Mouse (Mus musculus): ENCODE data around the gene Dst.

Gene Dst

GRCm38 (mm10) chr1:34246642-34246987 is 338.6 kb downstream of the Dst start:
- no peak for DNase-seq

- no peak for DNase-seq
These were observed 343.1 kb downstream of the Dst start for GRCm38 (mm10) chr1:34251137-34251536.

DNA sequence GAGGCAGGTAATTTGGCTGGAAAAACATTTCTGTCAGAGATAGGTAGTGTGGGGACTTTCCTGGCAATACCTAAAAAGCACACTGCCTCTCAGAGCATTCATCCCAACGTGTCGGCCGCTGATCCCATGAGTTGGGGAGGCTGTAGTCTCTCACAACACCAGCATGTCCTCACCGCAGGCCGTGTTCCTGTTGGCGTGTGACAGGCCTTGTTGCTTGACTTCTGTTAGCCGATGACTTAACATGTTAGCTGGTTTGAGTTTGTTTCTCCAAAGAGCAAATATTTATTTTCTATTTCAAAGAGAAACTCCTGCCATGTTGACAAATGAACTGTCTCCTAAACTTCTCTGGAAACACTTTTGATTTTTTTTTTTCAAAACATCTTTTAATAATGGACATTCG is 344.2 kb downstream of the Dst start:
- DNase-seq: no peak

GRCm38 (mm10) chr1:34253876-34254275 is 345.9 kb downstream of the Dst start:
- no peak for DNase-seq

DNA sequence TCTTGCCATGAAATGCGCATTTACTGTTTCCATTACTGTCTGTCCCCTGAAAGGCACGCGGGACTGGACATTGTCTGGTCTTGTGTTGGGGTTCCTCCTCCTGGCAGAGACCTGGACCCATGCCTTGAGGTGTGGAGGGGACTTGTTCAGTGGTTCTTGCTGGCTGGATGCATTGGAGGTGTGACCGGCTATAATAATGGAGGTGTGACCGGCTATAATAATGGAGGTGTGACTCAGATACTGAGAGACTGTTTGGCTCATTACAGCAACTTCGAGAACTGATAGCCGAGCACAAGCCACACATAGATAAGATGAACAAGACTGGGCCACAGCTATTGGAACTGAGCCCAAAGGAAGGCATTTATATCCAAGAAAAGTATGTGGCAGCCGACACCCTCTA is 351.9 kb downstream of the Dst start:
- no peak for DNase-seq

- DNase-seq: no peak
These were observed 353.0 kb downstream of the Dst start for GRCm38 (mm10) chr1:34261011-34261410.

DNA sequence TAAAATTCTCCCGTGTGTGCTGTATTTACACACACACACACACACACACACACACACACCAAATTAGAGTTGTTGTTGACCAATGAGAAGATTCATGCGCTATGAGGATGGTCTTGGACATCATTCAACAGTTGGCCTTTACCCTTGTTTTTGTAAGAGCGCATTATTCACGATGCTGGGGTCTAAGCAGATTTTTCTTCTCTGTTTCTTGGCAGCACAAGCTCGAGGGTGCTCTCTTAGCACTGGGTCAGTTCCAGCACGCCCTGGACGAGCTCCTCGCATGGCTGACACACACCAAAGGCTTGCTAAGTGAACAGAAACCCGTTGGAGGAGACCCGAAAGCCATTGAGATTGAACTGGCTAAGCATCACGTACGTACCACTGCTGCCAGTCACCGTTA is 360.5 kb downstream of the Dst start:
- no peak for DNase-seq

DNA sequence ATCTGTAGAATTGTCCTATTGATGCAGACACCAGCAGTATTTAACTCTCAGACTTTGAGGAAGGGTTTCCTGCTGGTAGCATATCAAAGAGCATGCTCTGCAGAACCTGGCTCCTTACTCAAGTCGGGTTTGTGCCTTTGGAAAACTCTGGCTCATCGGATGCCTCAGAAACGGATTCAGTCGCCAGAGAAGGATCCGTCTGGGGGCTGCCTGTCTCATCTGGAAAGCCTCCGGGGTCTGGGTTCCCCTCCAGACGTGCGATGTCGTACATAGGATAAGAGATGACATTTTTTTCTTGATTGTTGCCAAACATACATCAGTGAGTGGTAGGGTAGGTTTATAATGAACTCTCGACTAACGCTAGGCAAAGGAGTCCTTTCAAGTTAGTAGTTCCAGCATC is 361.6 kb downstream of the Dst start:
- no peak for DNase-seq

DNA sequence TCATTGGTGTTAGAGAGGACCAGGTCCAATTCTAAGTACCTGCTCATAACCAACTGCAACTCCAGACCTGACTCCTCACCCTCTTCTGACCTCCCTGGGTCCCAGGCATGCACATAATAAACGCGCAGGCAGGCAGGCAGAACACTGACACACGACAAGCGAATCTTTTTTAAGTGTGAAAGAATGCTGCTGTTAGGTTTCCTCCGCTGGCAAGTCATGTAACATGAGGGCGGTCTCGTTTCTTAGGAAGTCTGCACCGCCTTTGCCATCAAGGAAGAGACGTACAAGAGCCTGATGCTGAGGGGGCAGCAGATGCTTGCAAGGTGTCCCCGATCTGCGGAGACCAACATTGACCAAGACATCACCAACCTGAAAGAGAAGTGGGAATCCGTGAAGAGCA is 365.9 kb downstream of the Dst start:
- no peak for DNase-seq

GRCm38 (mm10) chr1:34275787-34276186 is 367.8 kb downstream of the Dst start:
- DNase-seq: no peak

DNA sequence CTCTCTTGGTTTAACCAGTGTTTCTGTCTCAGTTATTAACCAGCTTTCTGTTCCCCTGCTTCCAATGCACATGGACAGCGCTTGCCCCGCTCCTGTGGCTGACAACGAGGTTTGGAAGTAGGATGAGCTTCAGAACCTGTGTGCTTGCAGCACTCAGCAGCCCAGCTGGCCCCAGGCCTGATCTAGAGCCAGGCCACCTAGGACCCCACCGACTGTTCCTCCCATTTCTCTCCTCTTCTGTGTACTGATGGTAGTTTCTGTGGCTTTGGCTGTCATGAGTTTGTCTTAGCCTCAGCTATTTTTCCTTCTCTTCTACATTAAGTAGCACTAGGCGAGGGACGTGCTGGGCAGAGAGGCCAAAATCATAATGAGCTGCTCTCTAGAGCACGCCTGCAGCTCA is 368.7 kb downstream of the Dst start:
- no peak for DNase-seq

- peak; percentile 41 for DNase-seq
These were observed 369.2 kb downstream of the Dst start for GRCm38 (mm10) chr1:34277259-34277658.

DNA sequence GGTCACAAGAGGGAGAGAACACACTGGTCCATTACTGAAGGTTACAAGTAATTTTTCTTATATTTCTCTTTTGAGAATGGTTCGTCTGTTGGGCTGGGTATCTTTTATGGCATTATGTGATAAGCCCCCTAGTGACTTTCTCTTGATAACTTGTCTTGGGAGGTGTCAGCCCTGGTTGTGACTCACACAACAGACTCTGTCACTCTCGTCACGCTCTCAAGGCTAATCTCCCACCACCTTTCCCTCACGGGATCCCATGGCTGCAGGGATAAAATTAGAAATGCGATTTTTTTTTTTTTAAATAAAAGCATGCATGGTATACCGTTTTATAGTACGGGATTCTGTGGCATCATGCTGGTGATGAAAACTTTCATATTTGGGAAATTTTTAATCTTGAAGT is 375.5 kb downstream of the Dst start:
- no peak for DNase-seq

- no peak for DNase-seq
These were observed 377.0 kb downstream of the Dst start for GRCm38 (mm10) chr1:34284979-34285378.

- DNase-seq: no peak
These were observed 379.7 kb downstream of the Dst start for GRCm38 (mm10) chr1:34287731-34288130.

DNA sequence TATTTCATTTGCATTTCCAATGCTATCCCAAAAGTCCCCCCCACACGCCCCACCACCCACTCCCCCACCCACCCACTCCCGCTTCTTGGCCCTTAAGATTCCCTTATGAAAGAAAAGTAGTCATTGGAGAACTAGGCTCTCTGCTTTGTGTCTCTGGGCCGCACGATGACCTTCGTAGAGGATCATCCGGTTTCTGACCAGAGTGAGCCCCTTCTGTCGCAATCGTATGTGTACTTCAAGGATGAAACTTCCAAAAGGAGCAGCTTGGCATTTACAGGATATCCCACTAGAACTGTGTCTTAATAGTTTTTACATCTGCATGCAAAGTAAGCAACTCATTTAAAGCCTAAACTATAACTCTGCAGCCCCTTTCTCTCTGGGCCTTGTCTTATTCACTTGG is 380.2 kb downstream of the Dst start:
- DNase-seq: no peak

- DNase-seq: no peak
These were observed 380.9 kb downstream of the Dst start for GRCm38 (mm10) chr1:34288721-34289471.

DNA sequence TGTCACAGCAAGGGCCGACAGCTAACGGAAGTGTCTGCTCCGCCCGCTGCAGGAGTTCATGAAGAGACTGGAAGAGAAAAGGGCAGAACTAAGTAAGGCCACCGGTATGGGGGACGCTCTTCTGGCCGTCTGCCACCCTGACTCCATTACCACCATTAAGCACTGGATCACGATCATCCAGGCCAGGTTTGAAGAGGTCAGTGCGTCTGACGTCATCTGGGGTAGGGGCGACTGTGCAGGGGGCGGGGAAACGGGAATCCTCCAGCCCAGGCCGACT is 381.4 kb downstream of the Dst start:
- DNase-seq: no peak

GRCm38 (mm10) chr1:34290321-34290720 is 382.3 kb downstream of the Dst start:
- no peak for DNase-seq

GRCm38 (mm10) chr1:34293198-34293597 is 385.2 kb downstream of the Dst start:
- peak; percentile 85 for DNase-seq

DNA sequence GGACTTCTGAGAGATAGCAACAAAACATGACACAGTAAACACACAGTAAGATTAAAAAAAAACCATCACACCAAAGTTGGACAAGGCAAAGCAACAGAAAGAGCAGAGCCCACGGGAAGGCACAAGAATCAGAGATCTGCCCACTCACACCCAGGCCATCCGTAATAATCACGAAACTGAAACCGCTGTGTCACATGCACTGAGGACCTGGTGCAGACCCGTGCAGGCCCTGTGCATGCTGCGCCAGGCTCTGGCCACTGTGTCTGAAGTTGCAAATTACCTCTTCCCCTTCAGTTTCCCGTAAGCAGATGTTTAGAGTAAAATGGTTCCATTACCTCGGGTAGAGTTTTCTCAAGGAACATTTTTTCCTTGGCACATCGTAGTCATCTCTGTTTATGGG is 389.6 kb downstream of the Dst start:
- no peak for DNase-seq

- DNase-seq: no peak
These were observed 390.7 kb downstream of the Dst start for GRCm38 (mm10) chr1:34298631-34299184.

DNA sequence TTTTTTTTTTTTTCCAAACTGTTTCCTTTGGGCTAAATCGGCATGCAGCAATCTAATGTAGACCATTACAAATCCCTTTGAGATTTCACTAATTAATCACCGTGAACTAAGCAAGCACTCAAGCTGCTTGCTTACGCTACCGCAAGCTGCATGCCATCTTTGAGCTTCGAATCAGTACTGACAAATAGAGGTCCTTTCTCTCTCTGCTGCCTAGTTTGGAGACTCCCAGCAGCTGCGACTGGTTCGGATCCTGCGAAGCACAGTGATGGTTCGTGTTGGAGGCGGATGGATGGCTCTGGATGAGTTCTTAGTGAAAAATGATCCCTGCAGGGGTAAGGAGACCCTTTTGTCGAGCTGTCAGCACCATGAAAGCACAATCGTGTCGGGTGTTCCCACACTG is 391.5 kb downstream of the Dst start:
- DNase-seq: no peak

- no peak for DNase-seq
These were observed 392.4 kb downstream of the Dst start for GRCm38 (mm10) chr1:34300309-34300980.

GRCm38 (mm10) chr1:34304227-34304626 is 396.2 kb downstream of the Dst start:
- no peak for DNase-seq
